8 mouse cellular contexts compared by ENCODE assay signal in genomic region chr1:74712461-74713098, GRCm38 (mm10). TPM values are rescaled to one million over a fixed set of nuclear protein-coding genes. Genes with fewer than 3 reads are reported as not detected.
DNase-seq lines count a peak whose midpoint lies in the region; ATAC-seq and TF ChIP-seq lines count a peak whose summit lies in the region.

No protein-coding gene starts in this region.

- peaks cover 11% of the 10 kb centered on the region for H3K4me1 ChIP-seq in heart, embryonic 12.5 days (replicated peaks)
- H3K4me1 ChIP-seq in cortical plate, adult 2 months (ENCODE audit: control insufficient read depth, insufficient read depth, low read length) = no peaks in the 10 kb centered on the region
- 0 out of 2 replicates have a peak, but pooled peaks cover 8% of the 10 kb centered on the region for H3K4me1 ChIP-seq in hindbrain, postnatal 0 days (ENCODE audit: insufficient read depth, low read length)
- H3K4me1 ChIP-seq in midbrain, embryonic 13.5 days (replicated peaks) = peaks cover 13% of the 10 kb centered on the region

- intact Hi-C loops in heart, postnatal 36 days (cut with DNase I) = loop anchor here (5.0 kb wide), 1 partner anchor 105 kb away; no protein-coding TSS in a partner anchor

- H3K4me2 ChIP-seq in heart, embryonic 12.5 days = peak overlapping the region; percentile 85
- H3K4me2 ChIP-seq in hindbrain, postnatal 0 days (ENCODE audit: low read depth, low read length) = peak overlapping the region; percentile 91
- peak overlapping the region; percentile 80 for H3K4me2 ChIP-seq in midbrain, embryonic 13.5 days (replicated peaks)

- ATAC-seq in heart, embryonic 12.5 days (ENCODE audit: insufficient number of reproducible peaks, low FRiP score) = no peak
- no peak for ATAC-seq in hindbrain, postnatal 0 days
- no peak for ATAC-seq in midbrain, embryonic 13.5 days

- H3K27ac ChIP-seq in heart, embryonic 12.5 days (ENCODE audit: poor library complexity, severe bottlenecking) = no peak overlapping the region
- H3K27ac ChIP-seq in cortical plate, adult 2 months (ENCODE audit: insufficient read depth, low read length) = no peak overlapping the region
- H3K27ac ChIP-seq in hindbrain, postnatal 0 days = no peak overlapping the region
- no peak overlapping the region for H3K27ac ChIP-seq in midbrain, embryonic 13.5 days

- no peak for DNase-seq in heart, postnatal 36 days
- DNase-seq in hindbrain, postnatal 0 days (ENCODE audit: low spot score) = no peak
- DNase-seq in gastrocnemius, adult 8-10 months (ENCODE audit: low spot score in 2 of 2) = no peak
- DNase-seq in testis, postnatal 10 days (ENCODE audit: low spot score) = no peak
- DNase-seq in spleen, adult 18-20 months = no peak

- TF ChIP-seq POLR2A in cortical plate, adult 2 months (IDR thresholded peaks at IDR 0.05; ENCODE audit: extremely low read depth, insufficient read depth, low read length) = no peak

- WGBS in heart, embryonic 12.5 days = 37% methylated on average over 5 of the region's 5 CpGs
- WGBS in hindbrain, postnatal 0 days = 38% methylated on average over 5 of the region's 5 CpGs
- 36% methylated on average over 5 of the region's 5 CpGs for WGBS in midbrain, embryonic 13.5 days

- no peak for TF ChIP-seq CTCF in cortical plate, adult 2 months (IDR thresholded peaks at IDR 0.05; ENCODE audit: extremely low read depth, insufficient read depth, low read length)
- no peak for TF ChIP-seq CTCF in hindbrain, postnatal 0 days (IDR thresholded peaks at IDR 0.05; ENCODE audit: low read depth)

- H3K9me3 ChIP-seq in heart, embryonic 12.5 days (replicated peaks) = no peaks in the 10 kb centered on the region
- no peaks in the 10 kb centered on the region for H3K9me3 ChIP-seq in hindbrain, postnatal 0 days (ENCODE audit: low read length)
- no peaks in the 10 kb centered on the region for H3K9me3 ChIP-seq in midbrain, embryonic 13.5 days

- no peaks in the 10 kb centered on the region for H3K36me3 ChIP-seq in heart, embryonic 12.5 days
- H3K36me3 ChIP-seq in hindbrain, postnatal 0 days (ENCODE audit: insufficient read depth, low read length) = no peaks in the 10 kb centered on the region
- no peaks in the 10 kb centered on the region for H3K36me3 ChIP-seq in midbrain, embryonic 13.5 days

- peak overlapping the region; percentile 60 for H3K4me3 ChIP-seq in heart, embryonic 12.5 days
- H3K4me3 ChIP-seq in cortical plate, adult 2 months (ENCODE audit: insufficient read depth, low read length) = peak overlapping the region; percentile 11; the same call in 1 of the 2 replicates
- H3K4me3 ChIP-seq in hindbrain, postnatal 0 days (ENCODE audit: low read length) = peak overlapping the region; percentile 41
- peak overlapping the region; percentile 44 for H3K4me3 ChIP-seq in midbrain, embryonic 13.5 days (replicated peaks)

- H3K9ac ChIP-seq in heart, embryonic 12.5 days = no peak overlapping the region
- H3K9ac ChIP-seq in hindbrain, postnatal 0 days (replicated peaks; ENCODE audit: low read length) = no peak overlapping the region
- H3K9ac ChIP-seq in midbrain, embryonic 13.5 days (replicated peaks) = no peak overlapping the region

- no peaks in the 10 kb centered on the region for H3K27me3 ChIP-seq in heart, embryonic 12.5 days (replicated peaks)
- H3K27me3 ChIP-seq in hindbrain, postnatal 0 days (ENCODE audit: insufficient read depth, low read length) = no peaks in the 10 kb centered on the region
- H3K27me3 ChIP-seq in midbrain, embryonic 13.5 days = peaks cover 20% of the 10 kb centered on the region

RNA-seq across cellular contexts. Expression of gene Cyp27a1, which starts 0.8 kb away (rescaled TPM):
- polyA plus RNA-seq in heart, embryonic 12.5 days (2016; fragmentation: Nextera tagmentation; extraction: Ambion mirVana) = 13.5 and 13.8 TPM in 2 replicates
- total RNA-seq in heart, postnatal 36 days (2021) = 10 to 100 TPM; 13.5 to 18.4 TPM
- 9.9 and 12.5 TPM in 2 replicates for polyA plus RNA-seq in cortical plate, adult 2 months (2012; rRNA removed)
- total RNA-seq in hindbrain, postnatal 0 days (2014; rRNA removed) = 0.79 and 2.8 TPM in 2 replicates
- polyA plus RNA-seq in hindbrain, postnatal 0 days (2015; fragmentation: Nextera tagmentation; extraction: Ambion mirVana) = 3.0 and 3.2 TPM in 2 replicates
- 2.9 and 3.3 TPM in 2 replicates for polyA plus RNA-seq in midbrain, embryonic 13.5 days (2015; fragmentation: Nextera tagmentation; extraction: Ambion mirVana)
- total RNA-seq in gastrocnemius, adult 8-10 months (2022) = 10 to 100 TPM; 44.3 to 72.8 (median 67.1) TPM

RNA-seq across cellular contexts. Expression of gene Prkag3, which starts 36.4 kb away (rescaled TPM):
- polyA plus RNA-seq in heart, embryonic 12.5 days (2016; fragmentation: Nextera tagmentation; extraction: Ambion mirVana) = 6.0 and 7.2 TPM in 2 replicates
- 1 to 10 TPM; 1.1 to 1.4 TPM for total RNA-seq in heart, postnatal 36 days (2021)
- 0.06 and 0.13 TPM in 2 replicates for polyA plus RNA-seq in cortical plate, adult 2 months (2012; rRNA removed)
- total RNA-seq in hindbrain, postnatal 0 days (2014; rRNA removed) = not detected in 2 replicates
- not detected in 2 replicates for polyA plus RNA-seq in hindbrain, postnatal 0 days (2015; fragmentation: Nextera tagmentation; extraction: Ambion mirVana)
- polyA plus RNA-seq in midbrain, embryonic 13.5 days (2015; fragmentation: Nextera tagmentation; extraction: Ambion mirVana) = 0.08 TPM in 1 of 2 replicates, not detected in the other
- total RNA-seq in gastrocnemius, adult 8-10 months (2022) = 100 to 1,000 TPM in 3 of 4 experiments, 10 to 100 TPM in 1; 76.0 to 167 (median 125) TPM

RNA-seq across cellular contexts. Expression of gene Ttll4, which starts 51.0 kb away (rescaled TPM):
- polyA plus RNA-seq in heart, embryonic 12.5 days (2016; fragmentation: Nextera tagmentation; extraction: Ambion mirVana) = 25.1 and 25.8 TPM in 2 replicates
- total RNA-seq in heart, postnatal 36 days (2021) = 10 to 100 TPM; 10.1 to 11.5 TPM
- polyA plus RNA-seq in cortical plate, adult 2 months (2012; rRNA removed) = 17.0 and 17.7 TPM in 2 replicates
- total RNA-seq in hindbrain, postnatal 0 days (2014; rRNA removed) = 25.8 and 32.9 TPM in 2 replicates
- 3.2 and 4.0 TPM in 2 replicates for polyA plus RNA-seq in hindbrain, postnatal 0 days (2015; fragmentation: Nextera tagmentation; extraction: Ambion mirVana)
- polyA plus RNA-seq in midbrain, embryonic 13.5 days (2015; fragmentation: Nextera tagmentation; extraction: Ambion mirVana) = 16.0 and 18.2 TPM in 2 replicates
- 10 to 100 TPM in 3 of 4 experiments, 1 to 10 TPM in 1; 9.2 to 18.3 (median 11.4) TPM for total RNA-seq in gastrocnemius, adult 8-10 months (2022)

RNA-seq across cellular contexts. Expression of gene Wnt6, which starts 59.1 kb away (rescaled TPM):
- 0.41 and 1.3 TPM in 2 replicates for polyA plus RNA-seq in heart, embryonic 12.5 days (2016; fragmentation: Nextera tagmentation; extraction: Ambion mirVana)
- under 1 TPM; 0.14 to 0.33 TPM for total RNA-seq in heart, postnatal 36 days (2021)
- 1.2 and 2.2 TPM in 2 replicates for polyA plus RNA-seq in cortical plate, adult 2 months (2012; rRNA removed)
- 5.9 and 11.2 TPM in 2 replicates for total RNA-seq in hindbrain, postnatal 0 days (2014; rRNA removed)
- polyA plus RNA-seq in hindbrain, postnatal 0 days (2015; fragmentation: Nextera tagmentation; extraction: Ambion mirVana) = 6.7 and 7.4 TPM in 2 replicates
- 2.4 and 2.5 TPM in 2 replicates for polyA plus RNA-seq in midbrain, embryonic 13.5 days (2015; fragmentation: Nextera tagmentation; extraction: Ambion mirVana)
- under 1 TPM in 3 of 4 experiments, not detected in 1; 0.27 to 0.72 (median 0.48) TPM for total RNA-seq in gastrocnemius, adult 8-10 months (2022)
